Mouse (Mus musculus) left cerebral cortex, postnatal 36 days (tissue): Measurements from ENCODE around the gene Sh3tc1. TPM values are rescaled to one million over a fixed set of nuclear protein-coding genes. Genes with fewer than 3 reads are reported as not detected.

Experiments
- DNase-seq, 2 experiments: peaks; one replicate each; pipeline ENCODE4 v3.0.0; 2021 to 2022; ENCODE audit warnings: low spot score in 2 of 2, mixed read lengths in 1 of 2
- intact Hi-C: fragments of 180-260 bp; cut with DNase I; formaldehyde crosslinking; loops from one replicate; pipeline ENCODE4 v1.15.1; 2025
- total RNA-seq, 2 experiments: library from RNA; stranded (reverse); gene quantifications; 2 replicates each; pipeline ENCODE4 v1.2.3; 2021

The Sh3tc1 gene
- total RNA-seq, 2 experiments from 2014 or later = 3.0 to 3.3 TPM

DNA sequence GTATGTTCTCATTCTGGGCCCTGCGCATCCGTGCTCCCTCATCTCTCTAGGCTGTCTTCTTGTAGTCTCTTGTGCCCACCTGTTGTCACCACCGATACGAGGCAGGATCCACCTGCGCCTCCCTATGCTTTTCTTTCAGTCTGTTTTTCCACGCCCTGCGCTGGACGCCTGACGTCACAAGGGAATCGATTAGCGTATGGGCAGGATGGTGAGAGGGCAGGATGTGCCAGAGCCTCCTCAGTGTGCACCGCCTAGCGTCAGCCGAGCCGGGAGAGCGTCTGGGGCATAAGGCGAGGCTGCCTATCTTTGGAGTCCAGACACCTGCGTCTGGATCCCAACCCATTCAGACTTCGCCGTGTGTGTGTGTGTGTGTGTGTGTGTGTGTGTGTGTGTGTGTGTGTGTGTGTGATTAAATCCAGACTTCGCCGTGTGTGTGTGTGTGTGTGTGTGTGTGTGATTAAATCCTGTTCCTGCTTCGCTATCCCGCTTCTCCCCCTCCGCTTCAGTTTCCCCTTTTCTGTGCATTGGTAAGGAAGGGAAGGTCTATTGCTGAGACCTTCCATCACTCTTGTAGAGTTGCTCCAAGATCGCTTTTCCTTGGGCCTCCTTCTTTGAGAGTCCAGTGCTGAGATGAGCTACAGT lies 17.3 kb upstream of the Sh3tc1 start:
- DNase-seq = peak; percentile 74 to 86
- intact Hi-C loops = loop anchor here (5.0 kb wide), 1 partner anchor 40 kb away; no protein-coding TSS in a partner anchor

DNA sequence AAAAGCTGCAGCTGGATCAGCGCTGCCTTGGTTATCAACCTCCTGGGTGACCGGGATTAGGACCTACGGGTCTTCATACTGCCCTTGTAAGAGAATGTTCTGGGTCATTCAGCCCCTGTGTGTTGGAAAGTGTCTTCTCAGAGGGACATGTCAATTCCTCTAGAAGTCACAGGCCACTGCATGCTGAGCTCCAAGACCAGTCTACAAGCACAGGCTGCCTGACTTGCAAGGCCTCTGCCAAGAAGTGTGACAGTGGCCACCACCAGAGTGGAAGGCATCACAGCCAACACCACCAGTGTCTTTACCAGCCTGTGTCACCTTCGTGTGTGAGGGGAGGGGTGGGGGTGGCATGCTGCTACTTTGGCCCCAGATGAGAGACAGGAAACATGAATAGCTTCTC lies 16.2 kb upstream of the Sh3tc1 start:
- intact Hi-C loops = loop anchor here (5.0 kb wide), 1 partner anchor 41 kb away; no protein-coding TSS in a partner anchor
- DNase-seq = no peak

DNA sequence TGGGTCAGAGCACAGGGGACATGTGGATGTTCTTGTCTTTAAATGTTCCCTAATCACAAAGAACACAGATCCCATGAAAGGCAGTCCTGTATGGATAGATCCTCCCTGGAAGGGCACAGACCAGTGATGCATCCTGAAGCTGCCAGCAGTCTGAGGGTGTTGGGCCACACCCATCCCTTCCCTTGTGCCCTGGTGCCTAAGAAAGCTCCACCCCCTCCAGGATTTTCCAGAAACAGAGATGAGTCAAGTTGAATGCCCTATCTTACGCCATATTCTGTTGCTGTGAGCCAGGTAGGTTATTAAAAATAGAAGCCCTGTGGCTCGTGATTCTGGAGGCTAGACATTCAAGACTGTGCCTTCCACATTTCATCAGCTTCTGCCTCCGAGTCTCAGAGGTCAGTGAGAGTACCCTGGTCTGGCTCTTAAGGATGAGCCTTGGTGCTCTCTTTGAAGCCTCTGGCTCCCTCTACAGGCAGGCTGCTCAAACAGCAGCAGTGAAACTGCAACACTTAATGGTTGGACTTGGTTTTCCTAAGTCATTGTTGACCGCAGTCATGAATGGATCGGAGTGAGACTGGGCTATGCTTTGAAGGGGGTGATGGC lies 15.4 kb upstream of the Sh3tc1 start:
- intact Hi-C loops = loop anchor here (5.0 kb wide), 1 partner anchor 42 kb away; no protein-coding TSS in a partner anchor

DNA sequence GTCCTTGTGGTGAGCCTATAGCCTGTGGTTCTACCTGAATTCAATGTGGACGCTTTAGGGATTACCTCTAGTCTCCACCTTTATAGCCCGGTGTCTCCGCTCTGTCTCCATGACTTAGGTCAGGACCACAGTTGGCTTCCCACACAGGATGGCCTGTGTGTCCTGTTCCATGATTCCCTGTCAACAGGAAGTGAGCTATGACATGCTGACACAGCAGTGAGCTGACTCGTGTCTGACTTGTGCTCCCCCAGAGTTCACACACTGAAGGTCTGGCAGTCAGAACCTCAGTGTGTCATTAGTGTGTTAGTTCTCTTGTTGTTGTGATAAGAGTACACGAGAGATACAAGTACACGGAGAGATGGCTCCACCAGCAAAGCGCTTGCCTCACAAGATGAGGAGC lies 11.2 kb upstream of the Sh3tc1 start:
- no peak for DNase-seq
- intact Hi-C loops = no loop called here

More for the DNA sequence above, 15.4 kb upstream of the Sh3tc1 start:
- DNase-seq = peak; percentile 35 to 42

DNA sequence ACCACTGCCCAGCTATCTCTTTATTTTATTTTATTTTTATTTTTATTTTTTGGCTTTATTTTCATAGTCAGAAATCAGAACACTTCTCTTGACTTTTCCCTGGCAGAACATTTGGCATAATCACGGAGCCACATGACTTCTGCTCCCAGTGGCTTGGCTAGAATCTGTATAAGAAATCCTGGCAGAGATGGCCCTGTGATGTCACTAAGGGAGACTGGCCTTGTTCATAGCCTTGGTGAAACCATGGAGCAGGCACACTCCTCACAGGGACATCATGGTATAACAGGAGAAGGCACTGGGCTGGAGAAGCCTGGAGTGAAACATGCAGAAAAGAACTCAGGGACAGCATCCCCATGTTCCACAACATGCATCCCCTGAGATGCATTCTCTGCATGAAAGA lies 10.2 kb upstream of the Sh3tc1 start:
- intact Hi-C loops = no loop called here
- DNase-seq = no peak

DNA sequence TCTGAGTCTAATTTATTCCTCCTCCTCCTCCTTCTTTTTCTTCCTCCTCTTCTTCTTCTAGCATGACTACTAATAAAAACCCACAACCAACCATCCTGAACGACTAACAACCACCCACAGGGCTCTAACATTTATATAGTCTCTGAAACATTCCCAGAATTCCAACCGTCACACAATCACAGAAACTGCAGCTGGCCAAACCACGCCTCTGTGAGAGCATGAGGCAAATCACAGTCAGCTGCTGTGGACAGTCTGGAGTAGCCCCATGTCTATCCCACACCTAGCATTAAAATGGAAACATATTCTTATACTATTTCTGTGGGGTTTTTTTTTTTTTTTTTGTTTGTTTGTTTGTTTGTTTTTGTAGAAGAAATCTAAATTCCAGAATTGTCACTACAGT lies 9.6 kb upstream of the Sh3tc1 start:
- intact Hi-C loops = no loop called here
- DNase-seq = no peak

DNA sequence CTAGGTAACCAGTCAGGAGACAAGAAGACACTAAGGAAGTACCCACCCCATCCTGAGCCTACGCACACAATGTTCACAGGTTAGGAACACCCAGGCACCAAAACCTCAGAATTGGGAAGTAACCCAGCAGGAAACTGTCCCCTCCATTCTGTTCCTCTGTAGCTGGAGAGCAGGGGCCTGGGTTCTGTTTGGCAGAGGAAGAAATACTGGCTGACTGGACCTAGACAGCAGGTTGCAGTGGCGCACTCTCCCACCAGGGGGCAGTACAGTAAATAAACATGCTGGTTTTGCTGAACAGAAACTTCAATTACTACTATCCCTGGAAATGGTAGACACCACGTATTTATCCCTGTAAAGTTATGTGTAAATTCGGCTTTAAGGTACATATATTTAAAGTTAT lies 7.1 kb upstream of the Sh3tc1 start:
- intact Hi-C loops = no loop called here
- DNase-seq = peak; percentile 60 to 71

DNA sequence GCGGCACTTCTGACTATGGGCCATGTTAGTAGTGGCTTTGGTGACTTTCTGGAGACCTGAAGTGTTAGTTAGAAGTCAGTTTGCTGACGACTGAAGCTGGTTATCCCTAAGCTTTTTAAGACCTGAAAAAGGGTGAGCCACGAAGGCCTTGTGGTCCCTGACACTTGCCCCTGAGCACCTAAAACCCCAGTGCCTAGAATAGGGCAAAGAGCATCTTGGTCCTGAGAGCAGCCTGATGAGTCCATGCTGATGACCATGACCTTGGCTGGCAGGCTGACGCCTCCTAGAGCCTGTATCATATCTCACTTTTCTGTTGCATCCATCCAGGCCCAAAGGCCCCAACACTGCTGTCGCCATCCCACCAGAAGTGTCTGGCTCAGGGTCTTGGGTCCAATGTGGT lies 5.6 kb upstream of the Sh3tc1 start:
- intact Hi-C loops = no loop called here
- DNase-seq = no peak

DNA sequence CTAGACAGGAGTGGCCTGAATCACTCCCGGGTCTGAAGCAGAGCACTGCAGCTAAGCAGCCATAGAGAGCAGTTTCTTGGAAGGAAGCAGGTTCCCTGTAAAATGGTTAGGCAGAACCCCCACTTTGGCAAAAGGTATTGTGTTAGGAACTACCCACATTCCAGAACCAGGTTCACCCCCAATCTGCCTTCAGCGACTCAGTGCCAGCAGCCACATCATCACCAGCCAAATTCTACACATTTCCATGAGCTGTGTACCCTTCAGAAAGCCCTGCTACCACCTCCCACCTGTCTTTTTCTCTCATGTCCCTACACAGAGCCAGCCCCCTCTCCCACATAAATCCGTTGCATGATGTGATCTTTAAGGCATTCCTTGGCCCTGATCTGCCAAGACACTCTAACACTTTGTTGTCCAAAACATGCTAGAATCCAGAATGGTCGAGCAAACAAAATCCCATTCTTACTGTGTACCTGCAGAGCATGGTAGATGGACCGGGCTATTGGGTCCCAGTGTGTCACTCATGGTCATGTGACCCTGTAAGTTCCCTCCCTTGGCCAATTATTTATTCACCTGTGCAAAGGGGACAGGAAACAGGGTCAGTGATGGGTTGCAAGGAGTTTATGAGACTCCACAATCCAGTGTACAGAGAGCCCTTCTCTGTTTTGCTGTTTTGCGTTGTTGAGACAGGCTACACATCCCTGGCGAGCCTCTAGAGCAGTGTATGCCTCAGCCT lies 4.4 kb upstream of the Sh3tc1 start:
- peak in 1 of 2 experiments; percentile 51 for DNase-seq
- intact Hi-C loops = no loop called here

DNA sequence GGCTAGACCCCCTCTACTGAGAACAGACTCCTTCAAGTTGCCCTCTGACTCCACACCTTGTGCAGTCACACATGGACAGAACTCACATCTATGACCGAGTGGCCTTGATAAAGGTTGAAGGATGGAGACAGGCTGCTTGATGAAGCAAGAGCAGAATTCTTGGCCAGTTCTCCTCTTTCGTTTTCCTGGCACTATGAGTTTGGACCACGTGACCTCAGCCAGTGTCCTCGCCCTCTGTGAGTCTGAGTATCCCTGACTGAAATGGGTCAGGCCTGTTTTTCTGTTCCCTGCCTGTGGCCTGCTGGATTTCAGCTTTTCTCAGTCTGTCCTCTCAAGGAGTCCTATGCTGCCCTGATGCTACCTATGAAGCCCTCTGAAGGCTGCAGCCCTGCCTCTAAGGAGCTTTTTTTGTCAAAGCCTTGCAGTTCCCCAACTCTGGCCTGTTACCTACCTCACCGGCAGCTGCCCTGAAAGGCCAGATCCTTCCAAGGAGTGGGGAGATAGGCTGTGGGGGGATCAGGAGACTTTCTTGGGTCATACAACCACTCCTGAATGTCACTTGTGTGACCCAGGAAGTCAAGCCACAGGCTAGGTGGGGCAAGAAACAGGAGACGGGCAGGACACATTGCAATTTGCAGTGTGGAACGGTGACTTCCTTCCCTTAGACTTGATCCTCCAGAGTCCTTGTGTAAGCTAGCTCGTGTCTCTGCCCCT lies 3.6 kb upstream of the Sh3tc1 start:
- intact Hi-C loops = no loop called here
- DNase-seq = no peak

DNA sequence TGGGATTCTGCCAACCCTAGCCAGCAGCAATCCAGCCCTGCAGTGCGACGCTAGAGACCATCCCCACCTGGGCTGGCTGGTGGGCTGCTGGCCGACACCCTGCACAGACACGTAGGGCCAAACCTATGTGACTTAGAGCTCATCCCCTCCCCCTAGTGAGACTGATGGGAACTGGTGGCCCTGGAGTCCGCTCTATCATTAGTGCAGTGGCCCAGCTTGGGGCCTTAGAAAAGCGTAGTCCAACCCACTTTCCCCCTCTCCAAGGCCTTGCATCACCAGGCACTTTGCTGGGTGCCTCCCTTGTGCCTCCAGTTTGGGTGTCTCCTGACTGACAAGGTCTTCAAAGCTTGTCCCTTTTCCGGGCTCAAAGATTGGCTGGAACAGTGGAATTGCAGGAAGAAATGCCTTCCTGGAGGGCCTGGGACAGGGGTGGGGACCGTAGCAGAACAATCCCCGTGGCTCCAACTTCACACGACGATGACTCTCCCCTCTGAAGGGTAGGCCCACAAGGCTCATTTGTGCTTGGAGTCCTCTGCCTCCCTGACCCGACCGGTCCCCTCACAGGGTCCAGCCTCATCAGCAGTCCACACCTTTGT lies 1.5 kb upstream of the Sh3tc1 start:
- intact Hi-C loops = no loop called here

DNA sequence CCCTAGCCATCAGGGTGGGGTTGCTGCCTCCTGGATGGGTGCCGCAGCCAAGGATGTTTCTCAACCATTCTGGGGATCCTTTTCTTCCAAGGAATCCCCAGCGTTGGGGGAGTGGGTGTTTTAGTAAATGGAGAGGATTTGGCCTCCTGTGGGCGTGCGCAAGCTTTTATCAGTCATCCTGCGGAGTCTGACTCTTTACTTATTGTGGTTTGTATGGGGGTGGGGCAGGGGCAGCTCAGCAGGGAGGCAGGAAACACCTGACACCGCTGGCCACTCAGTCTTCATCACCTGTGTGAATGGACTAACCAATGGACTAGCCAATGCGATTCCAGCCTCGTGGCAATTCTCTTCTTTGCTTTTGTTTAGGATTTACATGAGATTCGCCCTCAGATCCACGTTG lies 929 bp upstream of the Sh3tc1 start:
- no peak for DNase-seq
- intact Hi-C loops = no loop called here

More for the DNA sequence above, 1.5 kb upstream of the Sh3tc1 start:
- DNase-seq = no peak

DNA sequence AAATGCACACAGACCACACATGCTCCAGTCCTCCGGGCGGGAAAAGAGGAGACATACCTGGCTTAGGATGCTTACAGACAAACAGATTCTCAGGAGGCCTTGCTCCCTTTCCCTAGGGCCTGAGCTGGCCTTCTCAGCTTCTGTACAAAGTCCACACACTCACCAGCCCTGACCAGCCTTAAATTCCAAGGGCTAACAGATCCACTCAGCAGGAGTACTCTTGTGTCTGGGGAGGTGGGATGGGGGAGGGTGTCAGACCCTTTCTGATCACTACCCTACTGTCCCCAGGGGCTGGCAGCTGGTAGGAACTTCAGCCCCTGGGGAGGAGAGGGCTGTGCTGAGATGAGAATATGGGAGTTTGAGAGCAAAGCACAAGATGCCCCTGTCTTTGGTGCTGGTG lies 782 bp downstream of the Sh3tc1 start:
- intact Hi-C loops = no loop called here
- no peak for DNase-seq

DNA sequence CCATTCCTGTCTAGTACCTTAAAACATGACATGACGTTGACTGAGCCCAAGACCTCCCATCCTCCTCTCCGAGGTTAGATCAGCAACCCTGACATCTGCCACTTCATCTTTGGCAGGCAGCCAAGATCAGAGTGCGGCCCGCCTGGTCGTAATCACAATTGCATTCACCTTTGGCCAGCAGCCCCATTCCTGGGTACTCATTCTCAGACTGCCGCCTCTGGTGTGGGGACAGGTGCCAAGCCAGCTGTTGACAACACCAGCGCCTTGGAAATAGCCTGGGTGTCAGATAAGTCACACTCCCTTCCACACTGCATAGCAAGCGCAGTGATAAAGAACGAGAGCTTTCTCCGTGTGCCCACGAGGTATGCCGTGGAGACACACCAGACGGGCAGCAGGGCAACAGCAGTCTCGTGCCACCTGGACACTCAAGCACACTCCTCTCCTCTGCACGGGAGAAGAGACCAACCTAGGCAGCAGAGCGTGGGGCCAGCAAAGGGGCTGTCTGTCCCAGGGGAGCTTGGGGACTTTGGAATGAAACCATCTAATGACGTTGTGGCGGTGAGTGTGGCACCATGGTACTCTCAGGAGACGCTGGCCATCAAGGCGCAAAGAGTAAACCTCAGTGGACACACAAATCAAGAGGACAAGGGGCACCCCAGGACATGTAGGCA lies 2.4 kb downstream of the Sh3tc1 start:
- intact Hi-C loops = no loop called here
- DNase-seq = no peak

DNA sequence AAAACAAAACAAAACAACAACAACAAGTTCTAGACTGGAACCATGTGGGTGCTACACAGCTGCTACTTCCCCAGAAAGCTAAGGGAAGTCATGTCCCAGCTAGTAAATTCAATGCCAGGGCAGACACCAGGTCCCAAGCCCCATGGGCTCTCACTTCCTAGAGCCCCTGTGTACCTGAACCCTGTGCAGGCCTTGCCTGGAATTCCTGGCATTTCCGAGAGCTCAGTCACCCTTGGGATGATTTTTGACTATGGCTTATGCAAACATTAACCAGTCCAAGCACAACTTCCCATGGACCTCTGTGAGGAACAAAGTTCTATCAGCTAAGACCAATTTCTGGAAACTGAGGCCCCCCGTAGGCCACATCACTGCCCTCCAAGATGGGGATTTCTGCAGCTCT lies 6.3 kb downstream of the Sh3tc1 start:
- DNase-seq = no peak
- intact Hi-C loops = no loop called here

DNA sequence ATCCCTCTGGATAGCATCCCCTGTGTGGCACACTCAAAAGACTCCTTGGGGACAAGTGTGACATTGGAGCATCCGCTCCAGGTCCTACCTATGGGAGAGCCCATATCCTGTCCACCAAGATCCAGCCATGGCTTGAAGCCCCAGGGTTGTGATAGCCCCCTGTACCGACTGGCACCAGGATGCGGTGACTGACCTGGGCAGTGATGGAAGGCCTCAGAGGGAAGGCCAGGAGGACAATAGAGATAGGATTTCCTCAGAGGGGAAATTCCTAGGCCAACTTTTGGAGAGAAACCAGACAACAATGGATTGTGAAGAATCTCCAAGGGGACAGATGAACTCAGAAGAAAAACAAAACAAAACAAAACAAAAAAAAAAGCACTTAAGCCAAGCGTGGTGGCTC lies 8.8 kb downstream of the Sh3tc1 start:
- intact Hi-C loops = no loop called here
- DNase-seq = no peak

DNA sequence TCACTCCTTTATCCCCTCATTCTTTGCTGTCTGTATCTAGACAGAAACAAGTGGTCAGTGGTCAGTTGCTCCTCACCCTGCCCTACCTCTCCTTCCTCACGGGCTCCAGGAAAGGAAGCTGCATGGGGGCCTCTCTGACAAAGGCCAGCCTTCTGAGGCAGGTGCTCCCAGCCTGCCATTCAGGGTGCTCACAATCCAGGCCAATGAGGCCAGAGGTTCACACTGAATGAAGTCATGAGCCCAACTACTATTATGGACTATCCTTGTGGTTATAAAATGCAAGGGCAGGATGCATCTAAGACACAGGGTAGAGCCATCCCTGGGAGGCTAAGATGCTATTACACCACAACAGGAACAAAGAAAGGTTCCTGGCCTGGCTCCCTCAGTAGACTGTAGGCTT lies 9.2 kb downstream of the Sh3tc1 start:
- intact Hi-C loops = no loop called here
- no peak for DNase-seq

DNA sequence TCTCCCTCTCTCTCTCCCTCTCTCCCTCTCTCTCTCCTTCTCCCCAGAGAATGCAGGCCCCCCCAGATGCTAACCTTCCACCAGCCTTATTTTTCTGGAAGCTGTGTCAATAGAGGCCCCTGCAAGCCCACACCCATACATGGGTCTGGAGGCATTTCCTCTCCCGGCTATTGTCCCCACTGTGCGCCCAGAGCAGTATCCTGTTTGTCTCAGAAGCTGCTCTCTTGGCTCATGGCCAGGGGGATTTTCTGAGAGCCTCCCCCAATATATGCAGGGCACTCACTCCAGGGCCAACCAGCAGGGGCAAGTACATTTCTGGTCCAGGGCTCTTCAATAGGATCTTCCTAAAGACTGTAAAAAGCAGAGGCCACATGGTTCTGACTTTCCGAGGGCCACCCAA lies 9.9 kb downstream of the Sh3tc1 start:
- no peak for DNase-seq
- intact Hi-C loops = no loop called here

DNA sequence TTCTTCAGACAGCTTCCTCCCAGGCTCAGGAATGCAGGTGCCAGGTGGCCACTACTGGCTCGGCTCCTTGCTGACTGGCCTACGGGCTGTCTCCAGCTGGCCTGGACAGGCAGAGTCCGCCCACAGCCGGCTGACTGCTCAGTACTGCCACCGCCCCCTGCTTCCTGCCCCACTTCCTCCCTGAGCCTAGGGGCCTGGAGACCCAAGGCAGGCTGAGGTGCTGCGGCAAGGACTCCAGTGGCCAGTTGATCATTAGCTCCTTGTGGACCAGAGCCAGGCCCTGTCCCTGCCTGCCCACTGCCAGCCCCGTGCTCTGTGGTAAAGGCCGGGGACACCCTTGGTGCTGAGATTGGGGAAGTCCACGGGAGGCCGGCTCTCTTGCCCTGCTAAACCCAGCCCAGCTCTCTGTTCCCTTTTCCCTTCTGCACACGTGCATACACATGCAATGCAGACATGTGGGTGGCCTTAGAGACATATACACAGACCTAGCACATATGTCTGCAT lies 10.8 kb downstream of the Sh3tc1 start:
- DNase-seq = peak; percentile 57 to 64
- intact Hi-C loops = no loop called here
